Mouse (Mus musculus) hindbrain, embryonic 16.5 days (tissue): ENCODE measurements around the gene Ppp1r2. TPM values are rescaled to one million over a fixed set of nuclear protein-coding genes. Genes with fewer than 3 reads are reported as not detected.
A peak's percentile ranks its signal among the peaks of the same experiment; 100 is the strongest.

Source experiments
- ATAC-seq: fragments of 200-750 bp; cut with Nextera tagmentation; 2 replicates; pipeline ENCODE4 v1.8.0; 2017; ENCODE audit warnings: moderate TSS enrichment, moderate library complexity
- H3K27ac ChIP-seq: fragments of 300-500 bp; sonication (generic); 2 replicates; pipeline ENCODE4 v1.5.1; 2014; ENCODE audit warnings: low read depth, mild to moderate bottlenecking, control low read depth, low read length, moderate library complexity
- H3K27me3 ChIP-seq: fragments of 300-500 bp; sonication (generic); replicated peaks from 2 replicates; pipeline ENCODE4 v1.6.1; 2014; ENCODE audit warnings: low read length; ENCODE audit not compliant: control insufficient read depth, insufficient read depth
- H3K36me3 ChIP-seq: fragments of 300-500 bp; sonication (generic); 2 replicates; pipeline ENCODE4 v1.6.1; 2014; ENCODE audit warnings: mild to moderate bottlenecking, low read length, moderate library complexity, mixed read lengths; ENCODE audit not compliant: control insufficient read depth, insufficient read depth
- H3K4me1 ChIP-seq: fragments of 300-500 bp; sonication (generic); 2 replicates; pipeline ENCODE4 v1.6.1; 2014; ENCODE audit warnings: low read depth, low read length; ENCODE audit not compliant: control insufficient read depth, insufficient read depth
- H3K4me2 ChIP-seq: fragments of 300-500 bp; sonication (generic); 2 replicates; pipeline ENCODE4 v1.6.1; 2014; ENCODE audit warnings: mild to moderate bottlenecking, low read length, control low read depth, moderate library complexity
- H3K4me3 ChIP-seq: fragments of 300-500 bp; sonication (generic); 2 replicates; pipeline ENCODE4 v1.5.1; 2014; ENCODE audit warnings: mild to moderate bottlenecking, low read length, control low read depth, moderate library complexity
- H3K9ac ChIP-seq: fragments of 300-500 bp; sonication (generic); 2 replicates; pipeline ENCODE4 v1.6.1; 2014; ENCODE audit warnings: low read depth, mild to moderate bottlenecking, control low read depth, low read length, moderate library complexity
- H3K9me3 ChIP-seq: fragments of 300-500 bp; sonication (generic); 2 replicates; pipeline ENCODE4 v1.6.1; 2014; ENCODE audit warnings: mild to moderate bottlenecking, low read length, moderate library complexity; ENCODE audit not compliant: control insufficient read depth
- WGBS: fragments of 180-500 bp; shearing (Covaris S2); extraction: QIAGEN DNeasy Blood & Tissue Kit; methylation state at CpG from one replicate; pipeline ENCODE4 v1.1.7; 2014; 5-methylcytosine and 5-hydroxymethylcytosine counted together
- polyA plus RNA-seq: library from polyadenylated mRNA; unstranded; fragments of >200 nt; fragmentation: Nextera tagmentation; extraction: Ambion mirVana; gene quantifications from 2 replicates; pipeline ENCODE4 v1.2.1, GENCODE M21; 2015

Ppp1r2 gene
- polyA plus RNA-seq, 1 experiment from 2014 or later, result 95.0 TPM

- H3K9me3 ChIP-seq, result no peaks in the 10 kb centered on the region
- H3K4me3 ChIP-seq, result no peak within 1 kb of the TSS
- H3K36me3 ChIP-seq, result no peaks in the 10 kb centered on the region
- ATAC-seq, result no peak
- H3K4me2 ChIP-seq, result no peak within 1 kb of the TSS
- H3K27me3 ChIP-seq, result no peaks in the 10 kb centered on the region
- no peaks in the 10 kb centered on the region; the same call in 1 of the 2 replicates for H3K4me1 ChIP-seq
- no peak within 1 kb of the TSS for H3K9ac ChIP-seq
- 33% methylated on average over 9 of the region's 9 CpGs for WGBS
- peak within 1 kb of the TSS; percentile 21; the same call in 1 of the 2 replicates for H3K27ac ChIP-seq
Measured at GRCm38 (mm10) chr16:31314497-31315233, 39.6 kb upstream of the Ppp1r2 start, which contains the start of gene Apod. TSS of gene Apod (minus strand) at chr16:31314808.

GRCm38 (mm10) chr16:31313611-31314010, 38.5 kb upstream of the Ppp1r2 start:
- Histone ChIP-seq H3K4me3 (no peak overlapping the region), H3K4me1 (no peaks in the 10 kb centered on the region; the same call in 1 of the 2 replicates), H3K36me3 (no peaks in the 10 kb centered on the region), H3K27ac (no peak overlapping the region), H3K9me3 (no peaks in the 10 kb centered on the region), H3K4me2 (no peak overlapping the region), H3K27me3 (no peaks in the 10 kb centered on the region), H3K9ac (no peak overlapping the region)
- WGBS, result 67% methylated on average over 2 of the region's 2 CpGs
- no peak for ATAC-seq

- no peaks in the 10 kb centered on the region for H3K36me3 ChIP-seq
- H3K4me3 ChIP-seq, result no peak overlapping the region
- H3K9ac ChIP-seq, result no peak overlapping the region
- H3K4me2 ChIP-seq, result no peak overlapping the region
- no peaks in the 10 kb centered on the region for H3K27me3 ChIP-seq
- WGBS, result 70% methylated on average over 3 of the region's 3 CpGs
- ATAC-seq, result no peak
- H3K27ac ChIP-seq, result no peak overlapping the region
- no peaks in the 10 kb centered on the region; the same call in 1 of the 2 replicates for H3K4me1 ChIP-seq
- H3K9me3 ChIP-seq, result no peaks in the 10 kb centered on the region
Measured at GRCm38 (mm10) chr16:31312296-31312695, 37.2 kb upstream of the Ppp1r2 start.

GRCm38 (mm10) chr16:31305199-31305919, 30.3 kb upstream of the Ppp1r2 start:
- no peaks in the 10 kb centered on the region for H3K36me3 ChIP-seq
- H3K4me3 ChIP-seq, result no peak overlapping the region
- 72% methylated on average over 5 of the region's 5 CpGs for WGBS
- ATAC-seq, result no peak
- H3K27ac ChIP-seq, result no peak overlapping the region
- H3K4me1 ChIP-seq, result no peaks in the 10 kb centered on the region; the same call in none of the 2 replicates
- H3K9ac ChIP-seq, result no peak overlapping the region
- no peaks in the 10 kb centered on the region for H3K9me3 ChIP-seq
- no peaks in the 10 kb centered on the region for H3K27me3 ChIP-seq
- no peak overlapping the region for H3K4me2 ChIP-seq

- H3K9me3 ChIP-seq, result no peaks in the 10 kb centered on the region
- no peak overlapping the region for H3K4me2 ChIP-seq
- no peak overlapping the region for H3K9ac ChIP-seq
- no peak overlapping the region for H3K4me3 ChIP-seq
- ATAC-seq, result no peak
- H3K4me1 ChIP-seq, result peaks cover 11% of the 10 kb centered on the region
- 61% methylated on average over 10 of the region's 10 CpGs for WGBS
- no peaks in the 10 kb centered on the region for H3K36me3 ChIP-seq
- H3K27me3 ChIP-seq, result no peaks in the 10 kb centered on the region
- H3K27ac ChIP-seq, result no peak overlapping the region
Measured at GRCm38 (mm10) chr16:31303276-31303675, 28.2 kb upstream of the Ppp1r2 start.

GRCm38 (mm10) chr16:31300883-31301532, 25.9 kb upstream of the Ppp1r2 start:
- no peak overlapping the region for H3K4me3 ChIP-seq
- WGBS, result 74% methylated on average over 6 of the region's 6 CpGs
- H3K4me1 ChIP-seq, result peaks cover 11% of the 10 kb centered on the region
- no peaks in the 10 kb centered on the region for H3K9me3 ChIP-seq
- no peaks in the 10 kb centered on the region for H3K36me3 ChIP-seq
- H3K9ac ChIP-seq, result no peak overlapping the region
- H3K27me3 ChIP-seq, result no peaks in the 10 kb centered on the region
- ATAC-seq, result no peak
- no peak overlapping the region for H3K4me2 ChIP-seq
- H3K27ac ChIP-seq, result no peak overlapping the region

- ATAC-seq, result no peak
- WGBS, result 31% methylated on average over 7 of the region's 7 CpGs
- Histone ChIP-seq H3K4me1 (peaks cover 11% of the 10 kb centered on the region), H3K36me3 (no peaks in the 10 kb centered on the region), H3K4me2 (no peak overlapping the region), H3K27me3 (no peaks in the 10 kb centered on the region), H3K9me3 (no peaks in the 10 kb centered on the region), H3K27ac (no peak overlapping the region; the same call in 1 of the 2 replicates), H3K9ac (no peak overlapping the region), H3K4me3 (no peak overlapping the region)
Measured at GRCm38 (mm10) chr16:31300467-31300866, 25.4 kb upstream of the Ppp1r2 start.

- Histone ChIP-seq H3K4me2 (no peak overlapping the region), H3K9me3 (no peaks in the 10 kb centered on the region), H3K27ac (peak overlapping the region; percentile 34; the same call in 1 of the 2 replicates), H3K4me1 (peaks cover 11% of the 10 kb centered on the region), H3K4me3 (no peak overlapping the region), H3K9ac (peak overlapping the region; percentile 27; the same call in 1 of the 2 replicates), H3K27me3 (no peaks in the 10 kb centered on the region), H3K36me3 (no peaks in the 10 kb centered on the region)
- ATAC-seq, result peak; percentile 40; the same call in 1 of the 2 replicates
- 24% methylated on average over 3 of the region's 3 CpGs for WGBS
Measured at GRCm38 (mm10) chr16:31299960-31300353, 24.9 kb upstream of the Ppp1r2 start.
